Mouse (Mus musculus): ENCODE data around the gene Gstt4.
"Not testable (repeated sequence)": the region's sequence is repeated elsewhere in the genome, so short reads cannot be mapped to it uniquely, and the experiment has no call there.

GRCm38 (mm10) chr10:75859786-75860470 lies 37.6 kb upstream of the Gstt4 start, which contains the start of gene Mif:
- TF ChIP-seq CTCF (IDR thresholded peaks at IDR 0.05; ENCODE audit: low read depth, low read length) = not testable (repeated sequence)
- peak; percentile 94 for TF ChIP-seq POLR2A (IDR thresholded peaks at IDR 0.05; ENCODE audit: insufficient read depth, low read length)
